Mouse (Mus musculus): ENCODE data around the gene Gm13124. TPM values are rescaled to one million over a fixed set of nuclear protein-coding genes. Genes with fewer than 3 reads are reported as not detected.

Gm13124 gene
- polyA plus RNA-seq (2015; fragmentation: Nextera tagmentation; extraction: Ambion mirVana) = not detected in 2 replicates

GRCm38 (mm10) chr4:144565034-144565433 is at the start of gene Gm13124:
Gene Gm13124, minus strand, starts transcription at chr4:144565134.

DNA sequence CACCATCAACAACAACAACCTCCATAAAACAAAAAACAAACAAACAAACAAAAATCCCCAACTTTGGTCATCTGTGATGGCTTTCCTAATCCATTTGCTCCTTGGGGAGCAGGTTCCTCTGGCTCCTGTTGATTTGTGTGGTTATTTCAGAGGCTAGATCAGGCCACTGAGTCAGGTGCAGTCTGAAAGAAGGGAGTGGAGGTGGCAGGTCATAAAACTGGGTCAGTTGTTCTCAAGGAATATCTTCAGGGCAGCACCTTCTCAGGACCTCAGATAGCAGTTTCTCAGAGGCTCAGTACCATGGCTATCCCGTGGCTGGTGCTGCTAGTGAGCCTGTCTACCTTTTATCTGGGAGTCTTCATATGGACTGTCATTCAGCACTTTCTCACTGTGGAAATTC is 48.5 kb upstream of the Gm13124 start, which contains the start of gene Aadacl4:
Gene Aadacl4 (plus strand): TSS at position 301 of the 400 bp plus-strand sequence.

GRCm38 (mm10) chr4:144519522-144519921 is 45.4 kb downstream of the Gm13124 start, which contains the start of gene 9430007A20Rik:
Gene 9430007A20Rik, plus strand, starts transcription at chr4:144519822.

Other genes with a start within 250 kb of the Gm13124 start
- gene Gm13128, start 234.9 kb downstream of the Gm13124 start, polyA plus RNA-seq (2015; fragmentation: Nextera tagmentation; extraction: Ambion mirVana) = not detected in 2 replicates
- not detected in 2 replicates for gene Gm13119, start 207.2 kb downstream of the Gm13124 start, polyA plus RNA-seq (2015; fragmentation: Nextera tagmentation; extraction: Ambion mirVana)
- not detected in 2 replicates for gene Pramef20, start 187.2 kb downstream of the Gm13124 start, polyA plus RNA-seq (2015; fragmentation: Nextera tagmentation; extraction: Ambion mirVana)
- gene Pramef12, start 156.7 kb downstream of the Gm13124 start, polyA plus RNA-seq (2015; fragmentation: Nextera tagmentation; extraction: Ambion mirVana) = not detected in 2 replicates
- not detected in 2 replicates for gene 1700012P22Rik, start 126.4 kb downstream of the Gm13124 start, polyA plus RNA-seq (2015; fragmentation: Nextera tagmentation; extraction: Ambion mirVana)
- not detected in 2 replicates for gene Gm9944, start 111.8 kb downstream of the Gm13124 start, polyA plus RNA-seq (2015; fragmentation: Nextera tagmentation; extraction: Ambion mirVana)
- gene Aadacl3, start 101.4 kb downstream of the Gm13124 start, polyA plus RNA-seq (2015; fragmentation: Nextera tagmentation; extraction: Ambion mirVana) = not detected in 2 replicates
- gene 9430007A20Rik, start 45.3 kb downstream of the Gm13124 start, polyA plus RNA-seq (2015; fragmentation: Nextera tagmentation; extraction: Ambion mirVana) = not detected in 2 replicates
- not detected in 2 replicates for gene Aadacl4, start 48.6 kb upstream of the Gm13124 start, polyA plus RNA-seq (2015; fragmentation: Nextera tagmentation; extraction: Ambion mirVana)
- not detected in 2 replicates for gene Gm436, start 121.2 kb upstream of the Gm13124 start, polyA plus RNA-seq (2015; fragmentation: Nextera tagmentation; extraction: Ambion mirVana)
- not detected in 2 replicates for gene Gm13178, start 156.3 kb upstream of the Gm13124 start, polyA plus RNA-seq (2015; fragmentation: Nextera tagmentation; extraction: Ambion mirVana)
- not detected in 2 replicates for gene Gm438, start 221.4 kb upstream of the Gm13124 start, polyA plus RNA-seq (2015; fragmentation: Nextera tagmentation; extraction: Ambion mirVana)